Mouse (Mus musculus) intestine, embryonic 15.5 days (tissue): ENCODE data around the gene Fosl1. TPM values are rescaled to one million over a fixed set of nuclear protein-coding genes. Genes with fewer than 3 reads are reported as not detected.
"Not testable (repeated sequence)": the region's sequence is repeated elsewhere in the genome, so short reads cannot be mapped to it uniquely, and the experiment has no call there.

Source experiments
- ATAC-seq: fragments of 200-750 bp; cut with Nextera tagmentation; 2 replicates; pipeline ENCODE4 v1.8.0; 2017; ENCODE audit warnings: moderate TSS enrichment, moderate library complexity
- H3K27ac ChIP-seq: fragments of 300-500 bp; sonication (generic); 2 replicates; pipeline ENCODE4 v1.5.1; 2015; ENCODE audit warnings: mild to moderate bottlenecking, inconsistent platforms
- H3K27me3 ChIP-seq: fragments of 300-500 bp; sonication (generic); replicated peaks from 2 replicates; pipeline ENCODE4 v1.6.1; 2015; ENCODE audit warnings: inconsistent platforms
- H3K36me3 ChIP-seq: fragments of 300-500 bp; sonication (generic); 2 replicates; pipeline ENCODE4 v1.6.1; 2015; ENCODE audit warnings: inconsistent platforms
- H3K4me1 ChIP-seq: fragments of 300-500 bp; sonication (generic); replicated peaks from 2 replicates; pipeline ENCODE4 v1.6.1; 2015; ENCODE audit warnings: inconsistent platforms
- H3K4me2 ChIP-seq: fragments of 300-500 bp; sonication (generic); replicated peaks from 2 replicates; pipeline ENCODE4 v1.6.1; 2015; ENCODE audit warnings: mild to moderate bottlenecking, inconsistent platforms
- H3K4me3 ChIP-seq: fragments of 300-500 bp; sonication (generic); replicated peaks from 2 replicates; pipeline ENCODE4 v1.5.1; 2015; ENCODE audit warnings: inconsistent platforms
- H3K9ac ChIP-seq: fragments of 300-500 bp; sonication (generic); 2 replicates; pipeline ENCODE4 v1.6.1; 2015; ENCODE audit warnings: inconsistent platforms
- H3K9me3 ChIP-seq: fragments of 300-500 bp; sonication (generic); 2 replicates; pipeline ENCODE4 v1.6.1; 2016; ENCODE audit warnings: inconsistent platforms
- WGBS: fragments of 180-500 bp; shearing (Covaris S2); methylation state at CpG from one replicate; pipeline ENCODE4 v1.1.7; 2015; 5-methylcytosine and 5-hydroxymethylcytosine counted together
- polyA plus RNA-seq: library from polyadenylated mRNA; unstranded; fragments of >200 nt; fragmentation: Nextera tagmentation; extraction: Ambion mirVana; gene quantifications from 2 replicates; pipeline ENCODE4 v1.2.1, GENCODE M21; 2015

The Fosl1 gene
- not detected in 2 replicates for polyA plus RNA-seq

GRCm38 (mm10) chr19:5447515-5448353 is at the start of gene Fosl1:
Fosl1 (plus strand) TSS chr19:5447547.
- Histone ChIP-seq H3K4me3 (peak within 1 kb of the TSS; percentile 54), H3K4me1 (peaks cover 12% of the 10 kb centered on the region), H3K9ac (peak within 1 kb of the TSS; percentile 44), H3K27me3 (peaks cover 45% of the 10 kb centered on the region), H3K27ac (no peak within 1 kb of the TSS), H3K36me3 (no peaks in the 10 kb centered on the region), H3K4me2 (peak within 1 kb of the TSS; percentile 97), H3K9me3 (no peaks in the 10 kb centered on the region)
- ATAC-seq: peak; percentile 82
- WGBS: under 1% methylated on average over 67 of the region's 70 CpGs

DNA sequence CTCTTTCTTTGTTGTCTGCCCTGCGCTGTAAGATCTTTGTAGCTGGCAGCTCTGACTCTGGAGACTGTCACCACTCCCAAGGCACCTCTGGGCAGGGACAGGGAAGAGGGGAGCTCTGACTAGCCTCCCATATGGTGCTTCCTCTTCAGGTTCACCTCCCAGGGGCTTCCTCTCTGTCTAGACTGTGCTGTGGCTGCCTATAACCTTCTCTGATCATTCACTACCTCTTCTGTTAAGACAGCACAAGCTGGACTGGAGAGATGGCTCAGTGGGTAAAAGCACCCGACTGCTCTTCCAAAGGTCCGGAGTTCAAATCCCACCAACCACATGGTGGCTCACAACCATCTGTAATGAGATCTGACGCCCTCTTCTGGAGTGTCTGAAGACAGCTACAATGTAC is 46.3 kb upstream of the Fosl1 start:
- H3K36me3 ChIP-seq, H3K27me3 ChIP-seq, H3K9me3 ChIP-seq, H3K27ac ChIP-seq, H3K4me2 ChIP-seq, H3K4me1 ChIP-seq, ATAC-seq, H3K4me3 ChIP-seq, H3K9ac ChIP-seq: not testable (repeated sequence)
- WGBS: 72% methylated on average over 4 of the region's 4 CpGs

GRCm38 (mm10) chr19:5402293-5402692 is 45.1 kb upstream of the Fosl1 start, which contains the start of gene Tsga10ip:
Tsga10ip (minus strand) TSS chr19:5402526.
- Histone ChIP-seq H3K9ac (no peak within 1 kb of the TSS), H3K4me3 (no peak within 1 kb of the TSS), H3K27ac (no peak within 1 kb of the TSS), H3K4me1 (0 out of 2 replicates have a peak, but pooled peaks cover 4% of the 10 kb centered on the region), H3K27me3 (no peaks in the 10 kb centered on the region), H3K9me3 (no peaks in the 10 kb centered on the region), H3K36me3 (no peaks in the 10 kb centered on the region), H3K4me2 (no peak within 1 kb of the TSS)
- no peak for ATAC-seq
- WGBS: 72% methylated on average over 8 of the region's 8 CpGs

DNA sequence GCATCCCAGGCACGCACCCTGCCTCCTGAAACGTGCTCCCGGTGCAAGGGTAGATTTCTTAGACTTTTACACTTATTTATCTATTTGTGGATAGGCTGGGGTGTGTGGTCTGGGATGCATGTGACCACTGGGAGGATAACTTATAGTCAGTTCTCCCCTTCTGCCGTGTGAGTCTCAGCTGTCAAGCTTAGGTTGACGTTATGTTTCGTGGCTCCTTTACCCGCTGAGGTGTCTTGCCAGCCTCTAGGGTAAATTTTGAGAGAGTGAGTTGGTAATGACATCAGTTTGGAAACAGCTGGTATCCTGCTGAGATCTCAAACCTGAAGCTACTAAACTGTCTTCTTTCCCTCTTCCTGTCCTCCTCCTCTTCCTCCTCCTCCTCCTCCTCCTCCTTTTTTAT is 41.4 kb upstream of the Fosl1 start:
- WGBS: 19% methylated on average over 7 of the region's 7 CpGs
- Histone ChIP-seq H3K9me3 (no peaks in the 10 kb centered on the region), H3K9ac (peak overlapping the region; percentile 43), H3K4me2 (peak overlapping the region; percentile 54), H3K27ac (0 out of 2 replicates have a peak overlapping the region, but pooled peaks have one; percentile 8), H3K36me3 (no peaks in the 10 kb centered on the region), H3K27me3 (no peaks in the 10 kb centered on the region), H3K4me1 (0 out of 2 replicates have a peak, but pooled peaks cover 7% of the 10 kb centered on the region), H3K4me3 (peak overlapping the region; percentile 31)
- no peak for ATAC-seq

DNA sequence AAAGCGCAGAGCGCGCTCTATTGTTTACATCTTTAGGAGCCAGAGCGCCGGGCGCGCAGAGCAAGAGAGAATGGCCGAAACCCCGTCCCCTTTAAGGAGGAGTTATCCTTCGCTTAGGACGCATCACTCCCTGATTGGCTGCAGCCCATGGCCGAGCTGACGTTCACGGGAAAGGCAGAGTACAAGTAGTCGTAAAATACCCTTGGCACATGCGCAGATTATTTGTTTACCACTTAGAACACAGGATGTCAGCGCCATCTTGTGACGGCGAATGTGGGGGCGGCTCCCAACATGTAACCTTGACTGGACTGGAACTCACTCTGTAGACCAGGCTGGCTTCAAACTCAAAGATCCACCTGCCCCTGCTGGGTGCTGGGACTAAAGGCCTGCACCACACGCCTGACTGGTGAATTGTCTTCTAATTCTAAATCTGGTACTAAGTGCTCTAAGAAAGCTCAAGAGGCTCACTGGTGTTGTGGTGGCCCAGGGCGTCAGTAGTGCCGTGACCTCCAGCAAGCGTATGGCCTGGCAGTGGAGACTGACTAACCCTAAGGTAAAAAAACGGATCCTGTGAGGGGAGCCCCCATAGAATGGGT is 40.7 kb upstream of the Fosl1 start:
- not testable (repeated sequence) for H3K27me3 ChIP-seq, H3K9me3 ChIP-seq, H3K36me3 ChIP-seq, H3K4me1 ChIP-seq
- peak overlapping the region; percentile 58 for H3K4me2 ChIP-seq
- peak; percentile 82 for ATAC-seq
- H3K4me3 ChIP-seq: peak overlapping the region; percentile 52
- H3K9ac ChIP-seq: peak overlapping the region; percentile 65
- peak overlapping the region; percentile 91 for H3K27ac ChIP-seq
- 19% methylated on average over 24 of the region's 25 CpGs for WGBS

DNA sequence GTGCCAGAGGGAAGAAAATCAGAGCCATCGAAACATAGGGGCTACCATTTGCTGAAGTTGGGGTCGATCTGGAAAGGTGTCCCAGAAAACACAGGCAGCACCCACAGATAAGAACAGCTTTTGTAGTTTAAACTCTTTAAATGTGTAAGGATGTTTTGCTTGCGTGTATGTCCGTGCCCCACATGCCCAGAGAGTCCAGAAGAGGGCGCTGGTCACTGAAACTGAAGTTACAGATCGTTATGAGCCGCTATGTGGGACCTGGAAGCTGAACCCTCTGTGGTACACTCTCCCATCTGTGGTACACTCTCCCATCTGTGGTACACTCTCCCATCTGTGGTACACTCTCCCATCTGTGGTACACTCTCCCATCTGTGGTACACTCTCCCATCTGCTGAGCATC is 40.2 kb upstream of the Fosl1 start:
- Histone ChIP-seq H3K4me3 (peak overlapping the region; percentile 52), H3K9me3 (no peaks in the 10 kb centered on the region), H3K4me2 (peak overlapping the region; percentile 58), H3K27me3 (no peaks in the 10 kb centered on the region), H3K27ac (peak overlapping the region; percentile 91), H3K9ac (peak overlapping the region; percentile 65), H3K4me1 (0 out of 2 replicates have a peak, but pooled peaks cover 7% of the 10 kb centered on the region), H3K36me3 (no peaks in the 10 kb centered on the region)
- 11% methylated on average over 7 of the region's 7 CpGs for WGBS
- ATAC-seq: peak; percentile 66

- H3K9ac ChIP-seq: no peak overlapping the region
- H3K4me1 ChIP-seq: 0 out of 2 replicates have a peak, but pooled peaks cover 7% of the 10 kb centered on the region
- no peak overlapping the region for H3K4me3 ChIP-seq
- H3K27ac ChIP-seq: no peak overlapping the region
- 86% methylated on average over 13 of the region's 13 CpGs for WGBS
- no peak for ATAC-seq
- no peaks in the 10 kb centered on the region for H3K36me3 ChIP-seq
- H3K27me3 ChIP-seq: no peaks in the 10 kb centered on the region
- H3K4me2 ChIP-seq: peak overlapping the region; percentile 58; the same call in 1 of the 2 replicates
- no peaks in the 10 kb centered on the region for H3K9me3 ChIP-seq
Measured at GRCm38 (mm10) chr19:5408057-5409001, 39.0 kb upstream of the Fosl1 start.

GRCm38 (mm10) chr19:5409068-5409467 is 38.3 kb upstream of the Fosl1 start:
- H3K36me3 ChIP-seq: no peaks in the 10 kb centered on the region
- 76% methylated on average over 5 of the region's 5 CpGs for WGBS
- no peak overlapping the region for H3K27ac ChIP-seq
- no peak overlapping the region for H3K9ac ChIP-seq
- 0 out of 2 replicates have a peak, but pooled peaks cover 7% of the 10 kb centered on the region for H3K4me1 ChIP-seq
- ATAC-seq: no peak
- H3K4me3 ChIP-seq: no peak overlapping the region
- no peak overlapping the region for H3K4me2 ChIP-seq
- no peaks in the 10 kb centered on the region for H3K27me3 ChIP-seq
- H3K9me3 ChIP-seq: no peaks in the 10 kb centered on the region

GRCm38 (mm10) chr19:5410641-5411040 is 36.7 kb upstream of the Fosl1 start:
- no peaks in the 10 kb centered on the region for H3K9me3 ChIP-seq
- ATAC-seq: no peak
- 79% methylated on average over 5 of the region's 5 CpGs for WGBS

GRCm38 (mm10) chr19:5411961-5412360 is 35.4 kb upstream of the Fosl1 start:
- Histone ChIP-seq H3K9me3 (no peaks in the 10 kb centered on the region), H3K9ac (no peak overlapping the region), H3K27ac (no peak overlapping the region), H3K4me3 (no peak overlapping the region), H3K4me1 (0 out of 2 replicates have a peak, but pooled peaks cover 3% of the 10 kb centered on the region), H3K4me2 (no peak overlapping the region), H3K36me3 (no peaks in the 10 kb centered on the region), H3K27me3 (no peaks in the 10 kb centered on the region)
- 67% methylated on average over 5 of the region's 5 CpGs for WGBS
- no peak for ATAC-seq

More at GRCm38 (mm10) chr19:5410641-5411040, 36.7 kb upstream of the Fosl1 start:
- H3K36me3 ChIP-seq: no peaks in the 10 kb centered on the region
- no peak overlapping the region for H3K4me3 ChIP-seq
- no peak overlapping the region for H3K9ac ChIP-seq
- 0 out of 2 replicates have a peak, but pooled peaks cover 7% of the 10 kb centered on the region for H3K4me1 ChIP-seq
- H3K27me3 ChIP-seq: no peaks in the 10 kb centered on the region
- H3K27ac ChIP-seq: no peak overlapping the region
- H3K4me2 ChIP-seq: no peak overlapping the region

DNA sequence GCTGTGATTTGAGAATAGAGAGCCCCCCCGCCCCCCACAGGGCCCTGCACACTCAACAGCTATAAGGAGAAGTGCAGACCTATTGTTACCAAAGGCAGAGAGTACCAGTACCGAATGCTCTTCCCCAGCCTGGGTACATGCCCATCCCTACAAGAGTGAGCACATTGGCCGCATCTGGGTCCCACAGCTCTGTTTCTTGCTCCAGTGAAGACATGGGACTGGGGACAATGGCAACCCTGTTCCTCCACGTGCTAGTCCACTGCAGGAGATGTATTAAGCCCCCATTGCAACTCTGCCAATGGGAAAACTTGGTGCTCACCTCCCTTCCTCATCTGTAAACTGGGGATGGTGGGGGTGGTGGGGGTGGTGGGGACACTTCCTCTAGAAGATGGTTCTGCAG is 33.5 kb upstream of the Fosl1 start:
- Histone ChIP-seq H3K27me3 (no peaks in the 10 kb centered on the region), H3K4me3 (no peak overlapping the region), H3K4me2 (no peak overlapping the region), H3K4me1 (no peaks in the 10 kb centered on the region), H3K9me3 (no peaks in the 10 kb centered on the region), H3K27ac (no peak overlapping the region), H3K9ac (no peak overlapping the region), H3K36me3 (no peaks in the 10 kb centered on the region)
- WGBS: 63% methylated on average over 4 of the region's 4 CpGs
- no peak for ATAC-seq
